Mouse (Mus musculus) kidney, adult 2 months (tissue): ENCODE measurements at regions not wholly inside any gene's neighbourhood (a gene's known extent, or its start where the extent isn't known, plus 50 kb on each side); places are given as distances from the start of the nearest gene placed in this dataset.

ENCODE experiments used
- CTCF ChIP-seq: fragments of 200-500 bp; conservative IDR thresholded peaks from 2 replicates; pipeline ENCODE4 v1.5.1; 2011; ENCODE audit warnings: low read depth, mild to moderate bottlenecking, control low read depth, low read length, moderate library complexity, mixed read lengths; ENCODE audit not compliant: insufficient read depth, insufficient read length
- POLR2A ChIP-seq: fragments of 200-500 bp; IDR thresholded peaks from one replicate; pipeline ENCODE4 v1.6.1; 2011; ENCODE audit warnings: low read depth, low read length, control low read depth

GRCm38 (mm10) chr3:51130709-51131108 lies 93.5 kb upstream of the Noct start:
- TF ChIP-seq POLR2A (no peak), CTCF (no peak)
